Mouse (Mus musculus) bone marrow macrophage, adult 2 months (primary cell): ENCODE measurements around the gene Cpeb4.

ENCODE experiments used
- CTCF ChIP-seq: IDR thresholded peaks from 2 replicates; pipeline ENCODE4 v1.5.1; 2012; ENCODE audit warnings: low read depth, mild to moderate bottlenecking, low read length, moderate library complexity
- POLR2A ChIP-seq: IDR thresholded peaks from 2 replicates; pipeline ENCODE4 v1.6.1; 2012; ENCODE audit warnings: mild to moderate bottlenecking, low read depth, low read length, borderline replicate concordance

GRCm38 (mm10) chr11:31822556-31822955 is 49.5 kb upstream of the Cpeb4 start:
- TF ChIP-seq CTCF = no peak
- TF ChIP-seq POLR2A = no peak
